Mouse (Mus musculus): ENCODE results near the gene Scamp2.

Scamp2 gene

DNA sequence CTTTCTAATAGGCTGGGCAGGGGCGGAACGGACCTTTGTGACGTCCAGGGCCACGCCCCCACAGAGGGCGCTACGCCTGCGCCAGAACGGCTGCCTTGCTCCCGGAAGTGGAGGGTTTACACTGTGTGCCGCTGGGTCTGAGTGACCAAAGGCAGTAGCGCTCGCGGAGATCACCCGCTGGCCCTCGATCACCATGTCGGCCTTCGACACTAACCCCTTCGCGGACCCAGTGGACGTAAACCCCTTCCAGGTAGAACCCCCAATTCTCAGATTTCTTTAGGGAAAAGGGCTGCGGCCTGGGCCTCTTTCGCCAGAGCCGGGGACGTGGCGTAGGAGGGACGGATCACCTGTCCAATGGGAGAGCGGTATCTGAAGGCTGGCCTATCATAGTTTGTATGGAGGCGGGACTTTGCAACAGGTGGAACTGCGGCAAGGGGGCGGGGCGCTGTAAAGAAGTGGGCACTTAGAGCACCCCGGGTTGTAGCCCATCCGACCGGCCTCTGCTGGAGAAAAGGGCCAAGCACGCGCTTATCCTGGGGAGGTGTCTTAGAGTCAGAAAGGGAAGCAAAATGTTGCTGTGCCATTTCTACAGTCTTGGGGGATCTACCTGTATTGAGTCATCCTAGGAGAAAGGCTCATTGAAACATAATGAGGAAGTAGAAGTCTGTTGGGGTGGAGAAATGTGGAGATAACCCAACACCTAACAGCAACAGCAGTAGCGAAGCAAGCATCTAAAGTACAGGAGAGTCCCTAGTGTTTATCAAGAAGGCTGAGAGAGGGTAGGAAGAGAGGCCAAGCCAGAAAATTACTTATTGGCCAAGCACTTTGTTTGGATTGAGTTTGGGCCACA lies at the start of gene Scamp2:
Scamp2 (plus strand) TSS at position 83 of the 850 bp plus-strand sequence.
- DNase-seq (ENCODE audit: low spot score), result peak; percentile 96

DNA sequence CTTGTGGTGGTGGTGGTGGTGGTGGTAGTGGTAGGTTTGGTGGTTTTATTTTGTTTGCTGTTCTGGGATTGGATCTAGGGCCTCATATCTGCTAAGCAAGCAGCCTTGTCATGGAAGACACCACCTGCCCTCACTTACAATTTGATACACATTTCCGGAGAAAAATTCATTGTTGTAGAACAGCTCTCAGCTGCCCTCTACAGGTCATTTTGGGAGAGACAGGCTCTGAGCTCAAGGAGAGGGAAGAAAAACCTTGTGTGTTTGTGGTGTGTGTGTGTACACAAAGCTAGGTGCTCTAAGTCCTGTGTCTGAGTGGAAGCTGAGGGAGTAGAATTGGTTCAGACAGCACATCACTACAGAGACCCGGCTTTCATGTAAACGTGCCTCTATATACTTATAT lies 43.6 kb upstream of the Scamp2 start:
- DNase-seq (ENCODE audit: low spot score), result peak; percentile 44

DNA sequence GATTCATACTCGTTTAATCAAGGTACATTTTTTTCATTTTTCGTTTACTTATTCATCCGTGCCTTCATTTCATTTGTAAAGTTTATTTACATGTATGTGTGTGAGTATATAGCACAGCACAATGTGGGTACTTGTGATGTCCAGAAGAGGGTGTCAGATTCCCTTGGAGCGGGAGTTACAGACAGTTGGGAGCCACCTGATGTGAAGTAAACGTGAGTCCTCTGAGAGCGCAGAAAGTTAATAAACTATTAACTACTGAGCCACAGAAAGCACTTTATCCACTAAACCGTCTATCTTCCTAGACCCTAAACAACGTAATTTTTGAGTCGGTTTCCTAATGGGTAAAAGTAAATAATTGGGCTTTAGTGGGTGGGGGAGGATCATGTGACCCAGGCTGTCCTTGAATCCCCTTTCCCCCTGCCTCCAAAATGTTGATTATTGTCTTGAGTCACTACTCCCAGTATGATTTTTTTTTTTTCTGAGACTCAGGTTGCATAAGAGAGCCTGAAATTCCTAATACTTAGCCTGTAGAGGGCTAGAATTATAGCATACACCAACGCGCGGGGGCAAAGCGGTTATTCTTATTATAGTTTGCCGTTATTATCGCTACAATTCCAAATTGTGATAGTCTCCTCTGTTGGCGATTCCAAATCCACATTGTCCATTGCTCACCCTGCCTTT lies 40.2 kb upstream of the Scamp2 start:
- no peak for DNase-seq (ENCODE audit: low spot score)

DNA sequence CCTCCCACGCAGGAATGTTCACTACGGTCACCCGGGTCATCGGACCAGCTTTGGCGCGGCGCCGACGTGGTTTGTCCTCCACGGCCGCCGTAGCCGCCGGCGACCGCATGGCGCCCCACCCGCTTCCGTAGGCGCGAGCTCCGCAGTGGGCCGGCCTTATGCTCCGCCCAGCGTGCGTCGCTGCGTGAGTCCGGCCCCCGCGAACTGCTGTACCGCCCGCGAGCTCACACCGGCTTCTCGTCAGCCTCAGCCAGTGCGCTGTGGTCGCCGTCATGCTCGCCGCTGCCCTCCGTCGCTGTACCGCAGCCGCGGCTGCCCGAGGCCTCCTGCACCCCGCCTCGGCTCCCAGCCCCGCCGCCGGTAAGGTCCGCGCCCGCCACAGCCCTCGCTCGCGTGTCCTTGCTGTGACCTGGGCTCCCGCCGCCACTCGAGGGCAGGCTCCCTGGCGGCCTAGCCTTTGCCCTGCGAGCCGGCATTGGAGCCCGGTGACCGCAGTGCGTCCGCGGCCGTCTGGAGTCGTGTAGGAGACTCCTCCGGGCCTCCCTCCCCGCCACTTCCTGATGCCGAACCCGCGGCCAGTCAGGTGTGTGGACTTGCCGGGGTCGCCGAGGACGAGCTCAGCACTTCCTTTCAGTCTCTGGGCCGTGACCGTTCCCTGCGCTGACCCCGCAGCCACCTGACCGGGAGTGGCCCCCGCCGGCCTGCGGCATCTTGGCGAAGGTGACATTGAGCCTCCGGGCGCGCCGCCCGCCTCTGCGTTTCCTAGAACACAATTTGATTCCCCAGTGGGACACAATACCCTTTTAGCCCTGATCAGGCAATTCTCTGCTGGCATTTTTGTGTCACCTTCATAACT lies 39.5 kb upstream of the Scamp2 start, which contains the start of gene Cox5a:
Cox5a (plus strand) TSS at position 219 of the 856 bp plus-strand sequence.
- peak; percentile 92 for DNase-seq (ENCODE audit: low spot score)

DNA sequence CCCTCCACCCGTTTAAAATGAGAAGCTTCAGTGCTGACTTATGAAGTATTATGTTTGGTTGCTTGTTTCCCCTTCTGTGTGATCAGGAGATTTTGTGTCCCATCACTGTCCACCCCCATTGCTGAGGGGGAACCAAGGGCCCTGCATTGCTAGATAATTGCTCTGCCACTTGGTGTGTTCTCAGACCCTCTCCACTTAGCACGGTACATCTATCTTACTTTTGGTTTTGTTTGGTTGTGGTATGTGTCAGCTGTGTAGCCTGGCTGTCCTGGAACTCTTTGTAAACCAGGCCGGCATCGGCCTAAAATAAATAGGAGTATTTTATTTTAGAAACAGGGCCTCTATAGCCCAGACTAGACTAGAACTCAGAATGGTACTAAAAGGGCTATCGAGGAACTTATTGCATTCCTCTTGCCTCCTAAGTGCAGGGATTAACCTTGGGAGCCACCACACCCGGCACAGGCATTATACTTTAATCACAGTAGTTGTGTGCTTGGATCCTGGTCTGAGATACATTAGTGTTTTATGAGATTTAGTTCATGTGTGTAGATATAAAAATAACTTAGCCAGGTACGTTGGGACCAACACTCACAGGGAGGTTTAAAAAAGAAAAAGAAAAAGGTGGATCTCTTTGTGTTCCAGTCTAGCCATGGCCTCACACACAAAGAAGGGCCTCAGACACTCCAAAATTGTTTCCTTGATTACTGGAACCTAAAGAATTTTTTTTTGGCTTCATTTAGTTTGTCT lies 38.5 kb upstream of the Scamp2 start:
- no peak for DNase-seq (ENCODE audit: low spot score)

DNA sequence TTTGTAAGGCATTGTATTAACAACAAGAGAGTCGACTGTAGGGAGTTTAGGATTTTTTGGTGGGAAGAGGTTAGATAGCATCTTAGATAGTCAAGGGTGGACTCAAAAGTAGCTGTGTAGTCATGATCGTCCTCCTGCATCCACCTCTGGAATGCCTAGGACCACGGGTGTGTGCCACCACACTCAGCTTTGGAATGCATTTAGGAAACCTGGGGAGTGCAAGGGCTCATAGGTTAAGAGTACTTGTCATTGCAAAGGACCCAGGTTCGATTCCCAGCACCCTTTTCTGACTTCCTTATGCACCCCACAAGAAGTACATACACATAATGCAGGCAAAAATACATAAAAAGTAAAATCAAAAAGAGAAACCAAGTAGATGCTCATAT lies 37.9 kb upstream of the Scamp2 start:
- DNase-seq (ENCODE audit: low spot score), result no peak

DNA sequence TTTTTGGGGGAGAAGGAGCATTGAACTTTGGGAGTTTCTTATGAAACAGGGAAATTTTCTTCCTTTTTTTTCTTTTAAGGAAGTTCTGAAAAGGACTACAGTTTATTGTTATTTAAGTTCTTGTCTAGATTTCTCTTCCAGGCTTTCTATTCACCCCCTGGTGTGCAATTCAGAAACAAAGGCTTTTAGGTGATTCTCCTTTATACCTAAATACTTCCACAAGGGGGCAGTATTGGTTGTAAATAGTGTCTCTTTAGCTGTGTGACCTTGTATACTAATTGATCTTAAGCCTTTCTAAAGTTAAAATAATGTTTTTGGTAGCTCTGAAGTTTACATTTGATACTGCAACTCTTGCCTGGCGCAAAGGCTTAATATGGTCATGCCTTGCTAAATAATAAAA lies 37.0 kb upstream of the Scamp2 start:
- DNase-seq (ENCODE audit: low spot score), result no peak

DNA sequence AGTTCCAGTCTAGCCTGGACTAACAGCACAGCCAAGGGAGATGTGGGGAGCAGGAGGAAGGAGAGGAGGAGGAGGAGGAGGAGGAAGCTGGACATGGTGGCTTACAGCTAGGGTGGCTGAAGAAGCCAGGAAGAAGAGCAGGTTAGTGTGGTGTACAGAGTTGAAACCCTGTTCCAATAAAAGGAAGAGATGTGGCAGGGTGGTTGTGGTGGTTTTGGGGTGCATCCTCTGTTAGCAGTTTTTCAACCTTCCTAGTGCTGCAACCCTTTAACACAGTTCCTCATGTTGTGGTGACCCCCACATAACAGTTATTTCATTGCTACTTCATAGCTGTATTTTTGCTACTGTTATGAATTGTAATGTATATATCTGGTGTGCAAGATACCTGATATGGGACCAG lies 36.3 kb upstream of the Scamp2 start:
- no peak for DNase-seq (ENCODE audit: low spot score)

DNA sequence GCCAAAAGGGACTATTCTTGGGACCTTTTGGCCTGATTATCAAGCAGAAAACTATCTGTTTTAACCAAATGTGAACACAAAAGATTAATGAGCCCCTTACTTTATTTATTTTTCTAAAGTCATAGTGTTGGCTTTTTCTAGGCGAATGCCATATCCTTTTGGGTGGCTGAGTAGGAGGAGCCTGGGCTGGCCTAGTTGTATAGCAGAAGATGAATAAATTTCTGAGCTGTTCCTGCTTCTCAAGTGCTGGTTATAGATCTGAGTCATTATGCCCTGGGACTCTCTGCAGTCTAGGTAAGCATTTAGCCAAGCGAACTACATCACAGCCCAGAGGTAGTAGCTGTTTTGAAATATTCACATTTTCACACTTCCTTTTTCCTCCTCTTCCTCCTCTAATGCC lies 35.2 kb upstream of the Scamp2 start:
- no peak for DNase-seq (ENCODE audit: low spot score)

DNA sequence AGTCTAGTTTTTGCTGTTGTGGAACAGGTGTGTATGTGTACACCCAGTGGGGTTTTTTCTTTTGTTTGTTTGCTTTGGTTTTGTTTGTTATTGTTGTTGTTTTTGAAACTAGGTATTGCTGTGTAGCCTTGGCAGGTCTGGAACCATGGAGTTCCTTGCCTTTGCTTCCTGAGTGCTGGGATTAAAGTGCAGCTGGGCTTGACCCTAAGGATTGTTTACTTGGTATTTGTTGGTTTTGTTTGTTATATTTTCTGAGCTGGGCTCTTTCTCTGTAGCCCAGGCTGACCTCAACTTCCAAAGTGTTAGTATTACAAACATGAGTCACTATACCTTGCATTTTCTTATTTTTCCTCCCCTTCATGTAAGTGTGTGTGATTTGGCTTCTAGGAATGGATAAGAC lies 34.3 kb upstream of the Scamp2 start:
- DNase-seq (ENCODE audit: low spot score), result no peak

DNA sequence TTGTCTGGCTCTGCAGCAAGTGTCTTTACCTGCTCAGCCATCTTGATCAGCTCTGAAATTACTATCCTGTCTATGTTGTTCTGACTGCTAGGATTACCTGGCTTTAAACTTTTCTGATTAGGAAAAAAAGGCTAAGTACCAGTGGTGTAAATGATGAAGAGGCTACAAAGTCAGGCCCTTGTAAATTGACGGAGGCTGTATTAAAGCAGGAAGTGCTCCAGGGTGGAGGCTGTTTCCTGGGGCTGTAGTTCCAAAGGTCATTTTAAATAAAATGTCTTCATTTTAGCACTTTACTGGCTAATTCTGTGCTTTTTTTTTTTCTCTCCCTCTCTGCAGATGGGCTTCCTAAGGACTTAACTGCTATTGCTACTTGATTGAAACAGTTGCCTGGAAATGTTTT lies 28.8 kb upstream of the Scamp2 start:
- DNase-seq (ENCODE audit: low spot score), result no peak

DNA sequence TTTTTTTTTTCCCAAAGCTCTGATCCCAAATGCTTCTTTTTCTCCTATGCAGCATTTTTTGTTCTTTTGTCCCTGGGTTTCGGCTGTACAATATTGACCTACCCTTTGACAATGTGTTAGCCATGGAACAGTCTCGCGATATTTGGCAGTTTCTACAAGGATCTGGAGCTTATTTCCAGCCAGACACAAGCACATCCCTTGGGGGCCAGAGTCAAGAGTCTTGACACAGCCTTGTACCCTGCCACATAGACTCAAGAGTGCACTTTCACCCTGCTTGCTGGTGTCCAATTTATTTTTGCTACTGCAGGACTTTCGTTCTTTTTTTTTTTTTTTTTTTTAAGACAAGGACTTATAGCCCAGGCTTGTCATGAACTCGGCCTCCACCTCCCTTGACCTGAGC lies 24.4 kb upstream of the Scamp2 start:
- DNase-seq (ENCODE audit: low spot score), result no peak

DNA sequence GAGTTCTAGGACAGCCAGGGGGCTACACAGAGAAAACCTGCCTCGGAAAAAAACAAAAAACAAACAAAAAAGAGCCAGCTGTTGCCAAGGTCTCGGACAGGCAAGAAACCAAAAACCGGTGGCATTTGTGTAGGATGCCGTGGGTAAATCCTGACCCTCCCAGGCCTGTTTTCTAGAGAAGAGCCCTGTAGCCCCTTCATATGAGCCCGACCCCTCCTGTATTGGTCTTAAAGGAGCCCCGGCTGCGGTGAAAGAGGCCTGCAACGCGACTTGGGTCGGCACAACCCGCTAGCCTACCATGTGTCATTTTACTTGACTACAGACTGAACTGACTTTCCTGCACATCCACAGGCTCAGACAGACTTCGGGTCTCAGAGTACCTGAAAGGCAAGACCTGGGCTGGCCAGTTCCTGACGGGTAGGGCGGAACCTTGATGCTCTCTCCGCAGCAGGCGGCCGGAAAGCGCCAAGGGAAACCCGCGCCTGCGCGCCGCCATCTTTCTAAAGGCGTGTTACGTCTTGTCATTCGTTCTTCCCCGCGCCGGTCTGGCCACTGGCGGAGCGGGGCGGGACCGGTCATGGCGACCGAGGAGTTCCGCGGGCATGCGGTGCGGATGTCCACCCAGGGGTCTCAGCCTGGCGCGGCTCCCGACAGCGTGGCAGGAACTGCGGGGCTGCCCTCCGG lies 23.6 kb upstream of the Scamp2 start, which contains the start of gene Fam219b:
Fam219b (plus strand) TSS at position 485 of the 684 bp plus-strand sequence.
- peak; percentile 91 for DNase-seq (ENCODE audit: low spot score)

DNA sequence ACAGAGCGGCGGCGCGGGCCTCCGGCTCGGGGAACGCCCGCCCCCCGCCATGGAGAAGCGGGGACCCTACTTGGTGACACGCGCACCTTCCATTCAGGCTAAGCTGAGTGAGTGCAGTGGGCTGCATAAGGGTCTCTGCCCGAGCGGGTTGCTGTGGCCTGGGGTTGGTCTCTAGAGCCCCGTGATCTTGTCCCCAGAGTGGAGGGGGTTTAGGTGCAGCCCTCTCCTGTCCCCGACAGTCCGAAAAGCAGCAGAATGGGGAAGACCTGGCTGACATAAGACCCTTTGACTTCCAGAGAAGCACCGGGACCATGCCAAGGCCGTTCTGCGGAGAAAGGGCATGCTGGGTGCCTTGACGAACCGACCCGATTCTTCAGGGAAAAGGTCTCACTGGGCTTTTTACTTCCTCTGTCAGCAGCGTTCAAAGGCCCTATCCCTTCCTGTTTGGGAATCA lies 23.0 kb upstream of the Scamp2 start:
- DNase-seq (ENCODE audit: low spot score), result no peak

DNA sequence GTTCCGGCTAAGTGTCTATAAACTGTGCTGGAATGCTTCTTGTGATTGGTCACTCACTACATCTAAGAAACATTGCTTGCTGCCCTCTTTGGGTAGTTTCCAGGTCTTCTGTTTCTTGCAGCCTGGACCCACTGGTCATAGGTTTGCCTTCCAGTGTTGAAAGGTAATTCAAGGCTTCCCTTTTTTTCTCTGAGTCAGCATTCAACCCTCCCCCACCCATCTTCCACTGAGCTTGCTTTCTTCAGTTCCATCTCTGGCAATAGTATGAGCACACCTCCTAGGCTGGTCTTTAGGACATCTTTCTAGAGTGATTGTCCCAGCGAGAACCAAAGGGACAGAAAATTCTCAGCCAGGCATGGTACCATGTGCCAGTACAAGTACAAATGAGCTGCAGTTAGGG lies 21.2 kb upstream of the Scamp2 start:
- no peak for DNase-seq (ENCODE audit: low spot score)

DNA sequence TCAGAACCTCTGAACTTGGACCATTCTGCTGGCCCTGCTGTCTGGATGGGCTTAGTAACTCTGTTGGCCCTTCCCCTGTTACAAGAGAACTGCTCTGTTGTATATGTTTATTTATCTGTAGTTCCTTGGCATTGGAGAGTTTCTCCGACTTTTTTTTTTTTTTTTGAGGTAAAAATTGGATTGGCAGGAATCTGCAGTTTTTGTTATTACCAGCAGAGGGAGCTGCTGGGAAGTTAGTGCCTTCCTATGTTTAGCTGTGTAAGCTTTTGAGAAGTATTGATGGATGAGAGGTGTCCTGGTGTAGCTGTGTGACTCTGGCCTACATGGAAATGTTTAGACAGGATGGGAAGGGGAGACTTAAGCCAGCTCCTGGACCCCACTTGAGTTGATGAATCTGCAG lies 19.4 kb upstream of the Scamp2 start:
- DNase-seq (ENCODE audit: low spot score), result no peak

DNA sequence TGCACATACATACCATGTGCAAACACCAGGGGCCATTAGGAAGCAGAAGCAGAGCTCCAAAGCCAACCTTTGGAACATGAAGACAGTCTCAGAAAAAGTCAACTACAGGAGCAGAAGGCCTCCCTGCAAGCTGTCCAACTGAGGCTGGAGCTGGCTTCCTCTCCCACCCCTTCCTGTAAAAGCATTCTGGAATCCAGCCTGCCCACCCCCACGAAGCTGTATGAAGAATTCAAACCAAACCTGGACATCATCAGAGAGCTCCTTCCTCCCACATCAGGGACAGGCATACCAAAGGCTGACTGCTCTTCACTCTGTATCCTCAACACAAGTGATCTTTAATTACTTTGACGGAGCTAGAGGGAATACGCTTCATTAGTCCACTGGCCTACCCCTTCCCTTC lies 16.8 kb upstream of the Scamp2 start:
- no peak for DNase-seq (ENCODE audit: low spot score)

DNA sequence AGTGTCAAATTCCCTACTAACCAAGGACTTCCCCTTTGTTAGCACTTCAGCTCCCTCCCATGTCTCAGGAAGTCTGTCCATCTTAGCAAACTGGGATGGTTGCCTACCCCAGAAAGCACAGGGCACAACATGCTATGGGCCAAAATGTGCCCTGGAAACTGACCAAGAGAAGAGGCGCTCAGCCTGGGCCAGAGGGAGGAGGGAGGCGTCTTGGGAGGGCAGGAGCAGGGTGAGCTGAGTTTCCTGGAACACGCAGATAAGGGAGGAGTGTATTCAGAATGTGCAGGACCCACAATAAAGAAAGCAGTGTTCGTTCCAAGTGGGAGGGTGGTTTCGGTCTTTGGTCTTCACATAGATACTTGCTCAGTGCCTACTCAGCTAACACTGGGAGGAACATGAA lies 13.5 kb upstream of the Scamp2 start:
- no peak for DNase-seq (ENCODE audit: low spot score)

DNA sequence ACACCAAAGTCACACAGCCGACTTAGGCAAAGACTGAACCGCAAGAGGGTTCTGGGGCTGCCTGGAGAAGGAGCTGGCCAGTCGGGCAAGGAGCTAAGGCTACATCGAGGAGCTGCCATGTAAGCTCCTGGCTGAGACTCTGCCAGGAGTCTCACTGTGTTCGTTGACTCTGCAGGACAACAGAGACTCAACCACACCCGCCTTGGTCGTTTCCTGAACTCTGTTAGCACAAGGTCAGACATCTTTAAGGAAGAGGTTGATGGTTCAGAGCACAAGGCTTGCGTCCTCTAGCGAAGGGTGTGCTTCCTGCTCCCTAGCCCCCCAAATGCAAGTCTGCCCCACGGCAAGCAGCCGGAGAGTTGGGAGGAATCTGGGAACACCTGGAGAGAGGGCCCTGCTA lies 12.9 kb upstream of the Scamp2 start:
- no peak for DNase-seq (ENCODE audit: low spot score)

DNA sequence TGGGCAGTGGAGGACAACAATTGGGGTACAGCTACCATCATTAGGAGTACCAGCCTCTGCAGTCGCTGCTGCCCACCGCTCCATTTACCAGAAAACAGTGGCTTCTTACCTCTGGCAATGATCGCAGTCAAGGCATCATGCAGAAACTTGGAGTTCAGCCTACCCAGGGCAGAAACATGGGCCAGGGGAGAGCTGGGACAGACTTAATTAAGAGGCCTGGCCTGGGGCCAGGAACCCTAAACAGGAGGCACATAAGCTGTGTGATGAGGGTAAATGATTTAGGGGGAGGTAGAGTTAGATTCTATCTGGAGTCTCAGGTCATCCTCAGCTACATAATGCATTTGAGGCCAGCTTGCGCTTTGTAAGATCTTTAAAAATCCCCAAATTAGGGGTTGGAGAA lies 11.6 kb upstream of the Scamp2 start:
- DNase-seq (ENCODE audit: low spot score), result no peak
